Mouse (Mus musculus): ENCODE measurements at regions not wholly inside any gene's neighbourhood (a gene's known extent, or its start where the extent isn't known, plus 50 kb on each side); places are given as distances from the start of the nearest gene placed in this dataset.

GRCm38 (mm10) chr6:108910330-108910729 lies 81.9 kb downstream of the Edem1 start:
- no peak for DNase-seq (ENCODE audit: low spot score)

GRCm38 (mm10) chr6:108912539-108912938 lies 84.1 kb downstream of the Edem1 start:
- no peak for DNase-seq (ENCODE audit: low spot score)

- DNase-seq (ENCODE audit: low spot score): peak; percentile 18
These were observed 91.0 kb downstream of the Edem1 start for GRCm38 (mm10) chr6:108919372-108919913.

- no peak for DNase-seq (ENCODE audit: low spot score)
These were observed 92.7 kb downstream of the Edem1 start for GRCm38 (mm10) chr6:108921181-108921580.

GRCm38 (mm10) chr6:108922564-108922963 lies 94.1 kb downstream of the Edem1 start:
- no peak for DNase-seq (ENCODE audit: low spot score)

GRCm38 (mm10) chr6:108928981-108929380 lies 100.5 kb downstream of the Edem1 start:
- DNase-seq (ENCODE audit: low spot score): no peak

GRCm38 (mm10) chr6:108938646-108939045 lies 110.2 kb downstream of the Edem1 start:
- DNase-seq (ENCODE audit: low spot score): no peak

GRCm38 (mm10) chr6:108942288-108942687 lies 113.8 kb downstream of the Edem1 start:
- DNase-seq (ENCODE audit: low spot score): no peak

GRCm38 (mm10) chr6:108952389-108952788 lies 123.9 kb downstream of the Edem1 start:
- no peak for DNase-seq (ENCODE audit: low spot score)

- DNase-seq (ENCODE audit: low spot score): no peak
These were observed 134.4 kb downstream of the Edem1 start for GRCm38 (mm10) chr6:108962810-108963209.

GRCm38 (mm10) chr6:108963295-108963694 lies 134.9 kb downstream of the Edem1 start:
- DNase-seq (ENCODE audit: low spot score): peak; percentile 80

GRCm38 (mm10) chr6:108969477-108970176 lies 141.2 kb downstream of the Edem1 start:
- DNase-seq (ENCODE audit: low spot score): no peak

GRCm38 (mm10) chr6:108971415-108972089 lies 143.1 kb downstream of the Edem1 start:
- DNase-seq (ENCODE audit: low spot score): no peak

- DNase-seq (ENCODE audit: low spot score): no peak
These were observed 145.3 kb downstream of the Edem1 start for GRCm38 (mm10) chr6:108973701-108974100.

- no peak for DNase-seq (ENCODE audit: low spot score)
These were observed 161.1 kb downstream of the Edem1 start for GRCm38 (mm10) chr6:108989506-108989905.

GRCm38 (mm10) chr6:108993743-108994142 lies 165.3 kb downstream of the Edem1 start:
- DNase-seq (ENCODE audit: low spot score): no peak

- no peak for DNase-seq (ENCODE audit: low spot score)
These were observed 176.0 kb downstream of the Edem1 start for GRCm38 (mm10) chr6:109004443-109004842.

- no peak for DNase-seq (ENCODE audit: low spot score)
These were observed 180.9 kb downstream of the Edem1 start for GRCm38 (mm10) chr6:109009364-109009763.

GRCm38 (mm10) chr6:109009793-109010192 lies 181.4 kb downstream of the Edem1 start:
- DNase-seq (ENCODE audit: low spot score): peak; percentile 58

GRCm38 (mm10) chr6:109019731-109020130 lies 191.3 kb downstream of the Edem1 start:
- DNase-seq (ENCODE audit: low spot score): no peak

Measured in retina, embryonic 14.5 days (tissue).